Mouse (Mus musculus): ENCODE measurements around the gene Spink4.

Gene Spink4

GRCm38 (mm10) chr4:40963536-40963935, 43.7 kb downstream of the Spink4 start:
- no peak for DNase-seq (ENCODE audit: low read depth in 2 of 2, low spot score in 2 of 2)

DNA sequence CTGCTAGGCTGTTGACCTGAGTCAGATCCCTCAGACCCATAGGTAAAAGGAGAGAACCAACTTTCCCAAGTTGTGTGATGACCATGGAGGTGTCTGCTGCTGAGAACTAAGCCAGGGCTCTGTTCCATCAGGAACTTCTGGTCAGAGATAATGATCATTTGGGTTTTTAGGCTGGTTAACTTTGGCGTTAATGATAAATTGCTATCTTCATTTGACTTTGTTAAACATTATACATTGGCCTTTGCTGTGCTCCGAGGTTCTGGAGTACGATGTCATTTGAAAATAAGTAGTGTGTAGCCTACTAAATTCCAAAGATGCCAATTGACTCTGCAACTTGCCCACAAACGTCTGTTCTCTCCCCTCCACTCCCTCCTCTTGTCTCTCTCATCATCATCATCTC, 49.3 kb downstream of the Spink4 start:
- DNase-seq (ENCODE audit: low read depth in 2 of 2, low spot score in 2 of 2), result no peak

DNA sequence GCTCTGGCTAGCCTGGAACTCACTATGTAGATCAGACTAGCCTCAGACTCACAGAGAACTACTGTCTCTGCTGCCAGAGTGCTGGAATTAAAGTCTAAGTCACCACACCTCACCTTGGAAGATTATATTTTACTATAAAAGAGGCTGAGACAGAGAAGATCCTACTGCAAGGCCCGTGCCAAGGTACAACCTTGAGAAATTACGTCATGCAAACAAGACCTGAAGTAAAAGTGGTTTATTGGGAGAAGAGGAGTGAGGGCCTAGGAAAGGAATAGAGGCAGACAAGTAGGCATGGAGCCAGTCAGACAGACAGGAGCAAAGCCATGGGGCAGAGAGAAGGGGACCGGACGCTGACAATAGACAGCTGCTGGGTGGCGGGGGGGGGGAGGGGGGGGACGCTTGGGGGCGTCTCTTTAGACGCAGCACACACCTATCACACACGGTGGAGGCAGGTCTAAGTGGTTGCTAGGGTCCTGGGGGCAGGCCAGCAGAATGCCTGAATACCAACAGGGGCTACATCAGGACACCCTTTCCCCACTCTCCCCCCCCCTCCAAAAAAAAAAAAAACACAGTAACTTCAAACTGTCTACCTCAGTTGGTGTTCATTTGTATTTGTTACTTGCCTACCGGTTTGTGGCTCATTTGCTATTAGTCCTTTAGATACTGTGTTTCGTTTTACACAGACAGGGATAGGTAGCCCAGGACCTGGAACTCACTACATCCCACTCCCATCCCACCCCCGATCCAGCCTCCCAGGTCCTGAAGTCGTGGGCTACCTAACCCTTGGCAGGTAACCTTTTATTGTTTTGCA, 50.1 kb downstream of the Spink4 start:
- DNase-seq (ENCODE audit: low read depth in 2 of 2, low spot score in 2 of 2), result no peak

DNA sequence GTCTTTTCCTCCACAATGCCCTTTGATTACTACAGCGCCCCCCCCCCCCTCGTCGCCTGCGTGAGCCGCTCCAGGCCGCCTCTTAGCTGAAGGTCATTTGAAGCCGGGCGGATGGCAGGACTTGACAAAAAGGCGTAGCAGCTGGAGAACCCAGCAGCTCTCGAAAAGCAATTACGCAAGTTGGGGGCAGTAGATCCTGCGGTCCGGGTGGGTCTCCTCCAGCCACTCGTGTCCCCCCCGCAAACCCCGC, 50.7 kb downstream of the Spink4 start:
- DNase-seq (ENCODE audit: low read depth in 2 of 2, low spot score in 2 of 2), result no peak

DNA sequence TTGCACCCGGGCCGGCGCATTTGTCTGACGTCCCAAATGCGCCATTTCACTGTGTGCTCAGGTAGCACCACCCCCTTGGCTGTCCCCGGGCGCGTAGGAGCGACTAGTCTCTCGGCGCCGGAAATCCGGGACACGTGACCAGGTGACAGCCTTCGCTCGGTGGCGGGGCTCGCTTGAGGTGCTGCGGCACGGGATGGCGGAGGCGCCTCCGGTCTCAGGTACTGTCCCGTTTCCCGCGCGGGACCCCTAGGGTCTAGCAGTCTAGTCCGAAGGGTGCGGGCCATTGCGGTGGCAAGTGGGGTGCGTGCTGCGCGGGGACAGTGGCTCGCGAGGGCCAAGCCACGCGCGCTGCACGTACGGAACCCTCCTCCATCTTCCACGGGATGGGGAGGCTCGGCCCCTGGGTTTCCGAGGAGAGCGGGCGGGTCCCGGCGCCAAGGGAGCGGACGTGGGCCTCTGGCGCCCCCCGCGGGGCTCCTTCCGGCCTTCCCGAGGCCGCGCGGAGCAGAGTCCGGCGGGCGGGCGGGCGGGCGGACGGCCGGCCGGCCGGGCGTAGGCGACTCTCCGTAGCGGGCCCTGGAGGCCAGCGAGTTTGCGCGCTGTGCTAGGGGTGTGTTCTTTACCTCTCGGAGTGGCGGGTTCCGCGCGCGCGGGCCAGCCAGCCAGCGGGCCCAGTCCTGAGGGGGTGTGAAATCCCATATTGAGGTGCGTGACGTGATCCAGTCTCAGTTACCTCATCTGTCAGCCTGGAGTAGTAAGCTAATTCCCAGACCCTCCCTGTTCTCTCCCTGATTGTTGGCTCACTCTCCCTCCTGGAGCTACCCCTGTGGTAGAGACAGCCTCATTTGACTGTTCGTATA, 51.2 kb downstream of the Spink4 start, which contains the start of gene Nfx1:
TSS of gene Nfx1 (plus strand) at position 65 of the 860 bp plus-strand sequence.
- peak; percentile 92 for DNase-seq (ENCODE audit: low read depth in 2 of 2, low spot score in 2 of 2)

- DNase-seq (ENCODE audit: low read depth in 2 of 2, low spot score in 2 of 2), result peak; percentile 33 to 45
Measured at GRCm38 (mm10) chr4:40971744-40972143, 51.9 kb downstream of the Spink4 start.

- DNase-seq (ENCODE audit: low read depth in 2 of 2, low spot score in 2 of 2), result no peak
Measured at GRCm38 (mm10) chr4:40974011-40974410, 54.2 kb downstream of the Spink4 start.

DNA sequence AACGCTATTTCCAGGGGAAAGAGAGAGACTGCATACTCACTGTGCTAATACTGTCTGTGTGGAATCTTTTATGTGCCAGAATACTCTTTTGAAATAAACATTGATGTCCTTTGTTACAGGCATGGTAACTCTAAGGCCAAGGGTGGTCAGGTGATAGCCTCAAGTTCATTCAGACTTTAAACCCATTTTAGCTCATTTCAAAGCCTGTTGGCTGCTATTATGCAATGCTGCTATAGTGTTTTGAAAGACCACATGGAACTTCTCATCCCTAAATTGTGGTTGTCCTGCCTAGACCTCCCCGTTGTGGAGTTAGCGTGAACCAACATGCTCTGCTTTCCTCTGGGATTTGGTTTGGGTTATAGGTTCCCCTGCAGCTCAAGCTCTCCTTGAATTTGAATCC, 55.8 kb downstream of the Spink4 start:
- DNase-seq (ENCODE audit: low read depth in 2 of 2, low spot score in 2 of 2), result no peak

GRCm38 (mm10) chr4:40976651-40977050, 56.8 kb downstream of the Spink4 start:
- DNase-seq (ENCODE audit: low read depth in 2 of 2, low spot score in 2 of 2), result no peak

DNA sequence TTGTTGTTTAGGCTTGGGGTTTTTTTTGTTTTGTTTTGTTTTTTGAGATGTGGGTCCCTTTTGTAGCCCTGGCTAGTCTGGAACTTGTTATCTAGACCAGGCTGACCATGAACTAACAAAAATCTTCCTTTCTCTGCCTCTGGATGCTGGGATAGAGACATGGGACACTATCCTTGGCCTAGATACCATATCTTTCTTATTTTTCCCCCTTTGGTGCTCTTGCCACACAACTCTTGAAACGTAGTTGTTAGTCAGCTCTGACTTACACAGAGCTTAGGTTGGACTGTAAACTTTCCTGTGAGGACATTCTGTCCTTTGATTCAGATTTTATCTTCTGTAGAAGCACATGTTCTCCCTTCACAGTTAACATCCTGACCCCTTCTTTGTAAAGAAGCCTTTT, 59.6 kb downstream of the Spink4 start:
- DNase-seq (ENCODE audit: low read depth in 2 of 2, low spot score in 2 of 2), result no peak
